Mouse (Mus musculus) splenic B cell, adult 2 months (primary cell): ENCODE results near the gene Sap30l.
"Not testable (repeated sequence)": the region's sequence is repeated elsewhere in the genome, so short reads cannot be mapped to it uniquely, and the experiment has no call there.

ENCODE experiments used
- DNase-seq: peaks from one replicate; pipeline ENCODE4 v3.0.0-alpha.2; 2011; ENCODE audit warnings: low read depth, low spot score
- H3K27me3 ChIP-seq: 2 replicates; pipeline ENCODE4 v1.6.1; 2012; ENCODE audit warnings: mild to moderate bottlenecking, low read length, moderate library complexity, mixed read lengths; ENCODE audit not compliant: control insufficient read depth, poor library complexity, insufficient read depth, severe bottlenecking
- H3K36me3 ChIP-seq: 2 replicates; pipeline ENCODE4 v1.6.1; 2012; ENCODE audit warnings: mild to moderate bottlenecking, low read length, moderate library complexity, mixed read lengths; ENCODE audit not compliant: control insufficient read depth, poor library complexity, insufficient read depth, severe bottlenecking

Sap30l gene

GRCm38 (mm10) chr11:57832552-57833201 is 31.2 kb downstream of the Sap30l start, which contains the start of gene Hand1:
Gene Hand1 (minus strand): TSS chr11:57832818.
- no peak for DNase-seq
- H3K36me3 ChIP-seq, result no peaks in the 10 kb centered on the region
- H3K27me3 ChIP-seq, result peaks cover 2% of the 10 kb centered on the region; the same call in 1 of the 2 replicates

GRCm38 (mm10) chr11:57833296-57833977 is 32.0 kb downstream of the Sap30l start:
- Histone ChIP-seq H3K27me3 (peaks cover 2% of the 10 kb centered on the region; the same call in 1 of the 2 replicates), H3K36me3 (no peaks in the 10 kb centered on the region)
- DNase-seq, result no peak

GRCm38 (mm10) chr11:57834031-57834430 is 32.6 kb downstream of the Sap30l start:
- no peaks in the 10 kb centered on the region for H3K36me3 ChIP-seq
- DNase-seq, result no peak
- peaks cover 2% of the 10 kb centered on the region; the same call in 1 of the 2 replicates for H3K27me3 ChIP-seq

GRCm38 (mm10) chr11:57835331-57835730 is 33.9 kb downstream of the Sap30l start:
- Histone ChIP-seq H3K36me3 (no peaks in the 10 kb centered on the region), H3K27me3 (peaks cover 2% of the 10 kb centered on the region; the same call in 1 of the 2 replicates)
- DNase-seq, result no peak

GRCm38 (mm10) chr11:57835931-57836330 is 34.5 kb downstream of the Sap30l start:
- H3K27me3 ChIP-seq, result peaks cover 2% of the 10 kb centered on the region; the same call in 1 of the 2 replicates
- no peak for DNase-seq
- H3K36me3 ChIP-seq, result no peaks in the 10 kb centered on the region

GRCm38 (mm10) chr11:57836401-57836800 is 35.0 kb downstream of the Sap30l start:
- no peak for DNase-seq

GRCm38 (mm10) chr11:57836872-57837680 is 35.6 kb downstream of the Sap30l start:
- no peak for DNase-seq
- Histone ChIP-seq H3K36me3 (no peaks in the 10 kb centered on the region), H3K27me3 (peaks cover 2% of the 10 kb centered on the region; the same call in 1 of the 2 replicates)

More at GRCm38 (mm10) chr11:57836401-57836800, 35.0 kb downstream of the Sap30l start:
- Histone ChIP-seq H3K27me3 (peaks cover 2% of the 10 kb centered on the region; the same call in 1 of the 2 replicates), H3K36me3 (no peaks in the 10 kb centered on the region)

GRCm38 (mm10) chr11:57837861-57838680 is 36.6 kb downstream of the Sap30l start:
- no peak for DNase-seq
- Histone ChIP-seq H3K36me3 (no peaks in the 10 kb centered on the region), H3K27me3 (peaks cover 2% of the 10 kb centered on the region; the same call in 1 of the 2 replicates)

GRCm38 (mm10) chr11:57840986-57841385 is 39.5 kb downstream of the Sap30l start:
- Histone ChIP-seq H3K27me3 (no peaks in the 10 kb centered on the region), H3K36me3 (no peaks in the 10 kb centered on the region)
- DNase-seq, result no peak

- H3K36me3 ChIP-seq, result no peaks in the 10 kb centered on the region
- no peak for DNase-seq
- no peaks in the 10 kb centered on the region for H3K27me3 ChIP-seq
Observed at GRCm38 (mm10) chr11:57841391-57841790, 40.0 kb downstream of the Sap30l start.

- not testable (repeated sequence) for DNase-seq, H3K36me3 ChIP-seq, H3K27me3 ChIP-seq
Observed at GRCm38 (mm10) chr11:57846421-57847363, 45.3 kb downstream of the Sap30l start.

- Histone ChIP-seq H3K27me3 (no peaks in the 10 kb centered on the region), H3K36me3 (no peaks in the 10 kb centered on the region)
Observed at GRCm38 (mm10) chr11:57847396-57847795, 46.0 kb downstream of the Sap30l start.

GRCm38 (mm10) chr11:57850298-57850697 is 48.9 kb downstream of the Sap30l start:
- Histone ChIP-seq H3K36me3 (no peaks in the 10 kb centered on the region), H3K27me3 (no peaks in the 10 kb centered on the region)
- DNase-seq, result no peak

More at GRCm38 (mm10) chr11:57847396-57847795, 46.0 kb downstream of the Sap30l start:
- DNase-seq, result no peak
